Mouse (Mus musculus) heart, embryonic 10.5 days (tissue): Measurements from ENCODE around the gene Poldip3. TPM values are rescaled to one million over a fixed set of nuclear protein-coding genes. Genes with fewer than 3 reads are reported as not detected.

ENCODE experiments used
- DNase-seq: peaks from one replicate; pipeline ENCODE4 v3.0.0-alpha.2; 2017; ENCODE audit warnings: low spot score
- H3K27ac ChIP-seq: fragments of 300-500 bp; sonication (generic); 2 replicates; pipeline ENCODE4 v1.5.1; 2016; ENCODE audit warnings: mild to moderate bottlenecking
- H3K27me3 ChIP-seq: fragments of 300-500 bp; sonication (generic); 2 replicates; pipeline ENCODE4 v1.6.1; 2016; ENCODE audit warnings: mild to moderate bottlenecking; ENCODE audit not compliant: poor library complexity, insufficient read depth, severe bottlenecking
- H3K36me3 ChIP-seq: fragments of 300-500 bp; sonication (generic); 2 replicates; pipeline ENCODE4 v1.6.1; 2016; ENCODE audit warnings: mild to moderate bottlenecking, moderate library complexity
- H3K4me1 ChIP-seq: fragments of 300-500 bp; sonication (generic); 2 replicates; pipeline ENCODE4 v1.6.1; 2016; ENCODE audit warnings: mild to moderate bottlenecking
- H3K4me3 ChIP-seq: fragments of 300-500 bp; sonication (generic); 2 replicates; pipeline ENCODE4 v1.5.1; 2016; ENCODE audit warnings: mild to moderate bottlenecking, moderate library complexity
- H3K9me3 ChIP-seq: fragments of 300-500 bp; sonication (generic); 2 replicates; pipeline ENCODE4 v1.6.1; 2016; ENCODE audit warnings: mild to moderate bottlenecking, moderate library complexity
- WGBS: fragments of 180-500 bp; shearing (Covaris S2); methylation state at CpG from one replicate; pipeline ENCODE4 v1.1.7; 2016; 5-methylcytosine and 5-hydroxymethylcytosine counted together
- polyA plus RNA-seq: library from polyadenylated mRNA; unstranded; fragments of >200 nt; fragmentation: Nextera tagmentation; extraction: Ambion mirVana; gene quantifications from 2 replicates; pipeline ENCODE4 v1.2.1, GENCODE M21; 2016

Poldip3 gene
- 105 and 119 TPM in 2 replicates for polyA plus RNA-seq

DNA sequence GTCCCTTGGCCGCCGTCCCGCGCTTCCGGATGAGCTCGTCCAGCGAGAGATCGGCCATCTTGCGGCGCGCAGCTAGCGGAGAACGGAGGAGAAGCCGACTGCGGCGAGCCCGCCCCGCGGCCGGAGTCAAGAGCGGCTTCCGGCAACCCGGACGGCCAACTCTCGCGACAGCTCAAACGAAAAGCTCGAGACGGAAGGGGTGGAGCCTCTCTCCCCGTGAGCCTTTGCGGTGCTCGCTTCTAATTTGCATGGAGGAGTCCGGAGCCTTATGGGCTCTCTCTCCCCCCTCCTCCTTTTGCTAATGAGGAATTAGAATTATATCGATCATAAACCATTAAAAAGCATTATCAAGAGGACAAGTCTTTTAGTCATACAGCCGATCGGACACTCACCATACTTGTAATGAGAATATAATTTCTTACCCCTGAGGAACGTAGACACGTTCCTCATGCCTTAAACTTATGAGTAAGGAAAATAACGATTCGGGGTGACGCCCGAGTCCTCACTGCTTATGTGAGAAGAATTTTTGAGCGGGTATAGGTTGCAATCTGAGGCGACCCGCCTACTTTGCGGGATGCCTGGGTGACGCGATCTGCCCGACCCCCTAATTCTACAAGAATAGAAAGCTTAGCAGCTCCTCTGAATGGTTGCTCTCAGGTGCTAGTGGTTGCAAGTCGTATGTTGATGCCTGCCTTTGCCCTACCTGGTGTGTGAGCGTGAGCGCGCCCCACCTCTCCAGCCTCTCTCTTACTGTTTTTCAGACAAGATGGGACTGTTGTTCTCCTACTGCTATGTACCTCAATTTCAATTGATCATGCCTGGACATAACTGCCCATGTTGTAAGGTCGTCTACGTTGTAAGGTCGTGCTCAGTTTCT, at the start of gene Poldip3:
Gene Poldip3, minus strand, starts transcription at position 189 of the 877 bp plus-strand sequence.
- Histone ChIP-seq H3K36me3 (peaks cover 44% of the 10 kb centered on the region), H3K9me3 (no peaks in the 10 kb centered on the region), H3K4me3 (peak within 1 kb of the TSS; percentile 94), H3K4me1 (peaks cover 12% of the 10 kb centered on the region; the same call in 1 of the 2 replicates), H3K27me3 (no peaks in the 10 kb centered on the region), H3K27ac (peak within 1 kb of the TSS; percentile 98)
- peak; percentile 97 for DNase-seq
- under 1% methylated on average over 56 of the region's 56 CpGs for WGBS

DNA sequence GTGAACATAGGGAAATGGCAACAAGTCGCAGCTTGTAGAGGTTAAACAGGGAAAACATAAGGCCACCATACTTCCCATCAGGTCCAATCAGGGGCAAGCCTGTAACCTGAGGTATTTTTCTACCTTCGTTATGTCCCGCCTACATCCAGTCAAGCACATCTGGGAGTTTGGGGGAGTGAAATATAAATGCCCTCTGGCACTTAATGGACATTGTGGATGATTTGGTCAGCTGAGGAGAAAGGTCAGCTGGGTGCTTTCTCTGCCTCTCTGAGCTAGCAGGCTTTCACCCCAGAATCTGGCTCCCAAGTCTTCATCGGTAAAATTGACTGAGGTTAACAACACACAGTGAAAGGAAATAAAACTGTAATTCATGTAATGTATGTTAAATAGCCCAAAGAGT, 44.2 kb upstream of the Poldip3 start:
- H3K36me3 ChIP-seq: no peaks in the 10 kb centered on the region
- H3K4me1 ChIP-seq: no peaks in the 10 kb centered on the region
- DNase-seq: no peak
- no peaks in the 10 kb centered on the region for H3K27me3 ChIP-seq
- H3K4me3 ChIP-seq: no peak overlapping the region
- no peaks in the 10 kb centered on the region for H3K9me3 ChIP-seq
- WGBS: 88% methylated on average over 4 of the region's 4 CpGs
- no peak overlapping the region for H3K27ac ChIP-seq

DNA sequence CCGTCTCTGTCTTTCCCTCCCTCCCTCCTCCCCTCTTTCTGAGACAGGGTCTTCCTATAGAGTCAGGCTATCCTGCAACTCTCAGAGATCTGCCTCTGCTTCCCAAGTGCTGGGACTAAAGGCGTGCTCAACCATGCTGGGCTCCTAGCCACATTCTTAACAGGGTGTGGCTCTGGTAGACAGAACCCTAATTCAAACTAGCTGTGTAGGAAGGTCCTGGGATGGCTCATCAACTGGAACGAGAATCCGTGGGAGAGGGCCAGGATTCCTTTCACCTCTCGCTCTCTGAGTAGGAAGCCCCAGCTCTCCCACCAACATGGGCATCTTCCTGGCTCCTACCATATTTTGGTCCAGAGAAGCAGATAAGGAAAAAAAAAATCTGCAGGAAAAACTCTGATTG, 33.2 kb upstream of the Poldip3 start:
- WGBS: 74% methylated on average over 5 of the region's 5 CpGs
- no peaks in the 10 kb centered on the region; the same call in 1 of the 2 replicates for H3K27me3 ChIP-seq
- no peak for DNase-seq
- no peaks in the 10 kb centered on the region for H3K9me3 ChIP-seq
- peaks cover 8% of the 10 kb centered on the region for H3K4me1 ChIP-seq
- H3K4me3 ChIP-seq: no peak overlapping the region
- H3K36me3 ChIP-seq: no peaks in the 10 kb centered on the region
- no peak overlapping the region for H3K27ac ChIP-seq

DNA sequence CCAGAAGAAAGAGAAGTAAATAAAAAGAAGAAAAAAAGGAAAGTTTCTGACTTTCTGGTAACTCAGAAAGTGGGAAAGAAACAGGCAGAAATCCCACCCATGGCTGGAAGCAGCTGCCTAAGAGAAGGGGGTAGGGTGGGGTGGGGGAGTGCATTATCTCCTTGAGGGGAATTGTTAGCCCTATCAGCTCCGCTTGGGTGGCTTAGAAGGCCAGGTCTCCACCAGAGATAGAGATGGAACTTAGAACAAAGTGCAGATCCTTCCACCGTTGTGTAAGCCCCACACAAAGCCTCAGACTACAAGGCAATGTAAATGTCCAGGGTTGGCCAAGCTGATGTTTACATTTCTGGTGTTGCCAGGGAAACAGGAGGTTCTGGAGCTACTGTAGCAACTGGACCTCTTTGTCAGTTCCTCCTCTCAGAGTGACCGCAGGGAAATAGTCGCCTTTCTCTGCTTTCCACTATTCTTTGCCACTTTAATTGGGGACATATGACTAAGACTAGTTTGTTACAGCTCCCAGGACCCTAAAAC, 32.7 kb upstream of the Poldip3 start:
- 42% methylated on average over 4 of the region's 4 CpGs for WGBS
- no peaks in the 10 kb centered on the region; the same call in 1 of the 2 replicates for H3K27me3 ChIP-seq
- no peaks in the 10 kb centered on the region for H3K36me3 ChIP-seq
- no peak overlapping the region for H3K27ac ChIP-seq
- H3K4me3 ChIP-seq: no peak overlapping the region
- H3K4me1 ChIP-seq: peaks cover 8% of the 10 kb centered on the region
- peak; percentile 76 for DNase-seq
- H3K9me3 ChIP-seq: no peaks in the 10 kb centered on the region

DNA sequence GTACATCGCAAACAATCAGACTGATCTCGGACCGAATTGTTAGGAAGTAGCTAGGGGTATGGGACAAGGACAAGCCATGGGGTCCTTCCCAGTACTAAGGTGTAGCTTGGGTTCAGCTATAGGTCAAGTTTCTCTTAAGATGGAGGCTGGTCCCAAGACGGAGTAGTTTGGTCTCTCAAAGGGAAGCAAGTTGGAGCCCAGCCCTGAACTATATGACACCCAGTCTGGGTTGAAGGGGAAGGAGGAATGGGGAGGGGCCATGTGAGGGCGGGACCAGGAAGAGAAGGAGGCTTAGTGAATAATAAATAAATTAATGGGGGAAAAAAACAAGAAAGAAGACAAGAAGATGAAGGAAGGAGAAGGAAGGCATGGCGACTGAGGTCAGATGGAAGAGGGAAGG, 30.8 kb upstream of the Poldip3 start:
- 83% methylated on average over 6 of the region's 6 CpGs for WGBS
- no peaks in the 10 kb centered on the region for H3K9me3 ChIP-seq
- no peak overlapping the region for H3K4me3 ChIP-seq
- H3K36me3 ChIP-seq: no peaks in the 10 kb centered on the region
- H3K4me1 ChIP-seq: peaks cover 8% of the 10 kb centered on the region
- DNase-seq: no peak
- no peak overlapping the region for H3K27ac ChIP-seq
- no peaks in the 10 kb centered on the region; the same call in 1 of the 2 replicates for H3K27me3 ChIP-seq

DNA sequence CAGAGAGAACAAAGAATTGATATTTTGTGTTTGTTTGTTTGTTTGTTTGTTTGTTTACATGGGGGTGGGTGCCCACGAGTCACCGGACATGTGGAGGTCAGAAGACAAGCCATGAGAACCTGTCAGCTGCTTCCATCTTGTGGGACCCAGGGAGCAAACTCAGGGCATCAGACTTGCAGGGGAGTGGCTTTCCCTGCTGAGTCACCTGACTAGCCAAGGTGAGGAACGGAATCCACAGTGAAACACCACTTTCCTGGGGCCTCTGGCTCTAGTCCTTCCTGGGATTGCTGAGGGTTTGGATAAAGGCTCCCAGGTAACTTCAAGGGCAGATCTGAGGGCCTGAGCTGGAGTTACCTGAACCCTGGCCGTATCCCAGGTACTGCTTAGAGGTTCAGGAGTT, 27.5 kb upstream of the Poldip3 start:
- WGBS: 76% methylated on average over 4 of the region's 4 CpGs
- Histone ChIP-seq H3K27ac (no peak overlapping the region), H3K4me3 (no peak overlapping the region), H3K4me1 (peaks cover 19% of the 10 kb centered on the region), H3K27me3 (no peaks in the 10 kb centered on the region), H3K9me3 (no peaks in the 10 kb centered on the region), H3K36me3 (no peaks in the 10 kb centered on the region)
- no peak for DNase-seq

DNA sequence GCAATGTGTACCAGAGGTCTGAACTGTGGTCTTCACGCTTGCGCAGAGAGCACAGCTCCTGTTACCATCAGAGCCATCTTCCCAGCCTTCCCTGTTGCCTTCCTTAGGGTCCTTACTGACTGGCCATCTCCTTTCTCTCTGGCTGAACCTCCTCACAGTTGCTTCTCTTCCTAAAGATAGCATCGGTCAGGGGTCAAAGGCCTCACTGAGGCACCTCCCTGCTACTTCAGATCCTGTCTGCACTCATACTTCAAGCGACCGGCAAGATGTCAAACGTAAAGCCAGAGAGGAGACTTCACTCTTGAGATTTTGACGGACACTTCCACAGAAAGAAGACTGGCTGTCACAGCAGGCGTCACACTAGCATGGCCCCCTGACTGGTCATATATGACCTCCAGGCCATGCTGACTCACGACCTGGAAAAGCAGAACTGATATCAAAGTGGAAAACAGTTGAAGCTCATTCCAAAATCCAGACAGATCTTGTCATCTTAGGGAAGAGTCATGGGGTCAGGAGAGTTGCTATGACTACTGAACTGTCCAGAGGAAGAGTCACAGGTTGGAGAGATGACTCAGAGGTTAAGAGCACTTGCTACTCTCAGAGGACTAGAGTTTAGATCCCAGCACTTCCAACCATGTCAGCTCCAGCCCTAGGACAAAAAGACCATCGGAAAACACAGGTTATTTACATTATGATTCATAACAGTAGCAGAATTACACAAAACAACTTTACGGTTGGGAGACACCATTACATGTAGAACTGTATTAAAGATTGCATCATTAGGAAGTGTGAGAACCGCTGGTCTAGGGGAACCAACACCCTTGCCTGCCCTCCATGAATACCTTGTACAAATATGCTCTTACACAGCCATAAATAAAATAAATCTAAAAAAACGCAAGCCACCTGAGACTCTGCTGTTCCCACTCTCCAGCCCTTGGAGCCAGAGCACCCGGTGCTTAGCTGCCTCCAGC, 25.0 kb upstream of the Poldip3 start:
- Histone ChIP-seq H3K36me3 (no peaks in the 10 kb centered on the region), H3K27me3 (no peaks in the 10 kb centered on the region), H3K4me1 (peaks cover 41% of the 10 kb centered on the region), H3K4me3 (no peak overlapping the region), H3K27ac (no peak overlapping the region), H3K9me3 (no peaks in the 10 kb centered on the region)
- no peak for DNase-seq
- WGBS: 77% methylated on average over 14 of the region's 14 CpGs

DNA sequence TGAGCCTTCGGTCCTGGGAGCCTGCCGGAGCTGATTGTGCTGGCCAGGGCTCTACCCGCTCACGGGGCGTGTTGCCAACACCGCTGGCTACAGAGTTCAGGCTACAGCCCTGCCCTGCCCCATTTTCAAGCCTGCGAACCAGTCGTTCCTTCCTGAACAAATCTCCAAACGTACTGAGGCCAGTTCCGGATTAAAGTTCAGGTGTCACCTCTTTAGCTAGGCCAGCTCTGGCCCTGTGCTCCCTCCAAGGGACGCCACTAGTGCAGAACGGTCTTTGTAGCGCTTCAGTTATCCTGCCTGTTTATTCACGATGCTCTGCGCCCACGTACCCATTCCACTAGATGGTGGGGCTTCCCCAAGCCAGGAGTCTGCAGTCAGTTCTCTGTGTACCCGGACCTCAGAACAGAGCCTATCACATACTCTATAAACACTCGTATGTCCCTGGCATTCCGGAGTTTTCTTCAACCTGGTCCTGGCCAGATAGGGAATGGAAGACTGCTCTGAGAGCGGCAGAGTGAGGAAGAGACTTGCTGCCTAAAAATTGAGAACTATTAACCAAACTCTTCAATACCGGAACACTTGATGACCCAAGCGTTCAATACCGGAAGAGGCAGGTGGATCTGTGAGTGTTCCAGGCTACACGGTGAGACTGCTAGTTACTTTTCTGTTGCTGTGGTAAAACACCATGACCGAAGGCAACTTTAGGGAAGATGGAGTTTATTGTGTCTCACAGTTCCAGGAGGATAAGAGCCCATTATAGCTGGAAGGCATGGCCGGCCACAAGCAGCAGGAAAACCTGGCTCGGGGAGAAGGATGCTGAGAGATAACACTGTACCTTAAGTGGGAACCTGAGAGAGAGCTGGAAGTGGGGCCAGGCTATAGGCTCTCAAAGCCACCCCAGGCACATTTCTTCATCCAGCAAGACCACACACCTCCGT, 23.6 kb upstream of the Poldip3 start, which contains the start of gene Cyb5r3:
Gene Cyb5r3, minus strand, starts transcription at position 101 of the 938 bp plus-strand sequence.
- Histone ChIP-seq H3K27me3 (no peaks in the 10 kb centered on the region), H3K4me3 (peak within 1 kb of the TSS; percentile 97), H3K36me3 (no peaks in the 10 kb centered on the region), H3K4me1 (peaks cover 44% of the 10 kb centered on the region), H3K9me3 (no peaks in the 10 kb centered on the region), H3K27ac (peak within 1 kb of the TSS; percentile 94)
- no peak for DNase-seq
- WGBS: 33% methylated on average over 28 of the region's 28 CpGs

DNA sequence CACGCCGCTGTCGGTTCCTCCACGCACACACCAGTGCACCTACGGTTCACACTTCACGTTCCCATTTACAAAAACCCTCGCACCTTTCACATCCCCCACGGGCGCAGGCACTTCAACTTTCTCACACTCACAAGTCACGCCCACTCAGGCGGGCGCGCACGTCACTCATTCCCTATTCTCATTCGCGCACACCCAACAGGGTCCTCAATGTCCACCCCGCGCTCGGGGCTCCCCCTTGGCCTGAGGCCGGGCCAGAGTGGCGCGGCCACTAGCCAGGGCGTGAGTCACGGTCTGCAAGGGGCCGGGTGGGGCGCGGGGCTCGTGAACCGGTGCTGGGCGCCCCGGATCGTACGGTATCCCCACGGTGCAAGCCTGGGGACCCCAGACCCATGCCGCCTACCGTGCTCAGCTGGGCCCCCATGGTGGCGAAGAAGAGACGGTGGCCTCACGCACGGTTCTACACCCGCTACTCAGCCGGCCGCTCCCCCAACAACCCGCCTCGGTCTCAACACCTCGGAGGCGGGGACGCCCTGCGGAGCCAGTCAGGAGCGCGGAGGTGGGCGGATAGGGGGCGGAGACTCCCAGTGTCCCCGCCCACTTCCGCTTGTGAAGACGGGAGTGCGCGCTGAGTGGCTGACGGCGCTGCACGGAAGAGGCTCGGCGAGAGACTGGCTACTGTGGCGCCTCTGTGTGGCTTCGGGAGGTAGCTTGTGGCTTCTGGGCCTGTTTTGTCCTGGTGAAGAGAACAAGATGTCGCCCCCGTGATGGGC, 22.7 kb upstream of the Poldip3 start:
- peak; percentile 99 for DNase-seq
- Histone ChIP-seq H3K9me3 (no peaks in the 10 kb centered on the region), H3K27ac (peak overlapping the region; percentile 94), H3K36me3 (no peaks in the 10 kb centered on the region), H3K4me3 (peak overlapping the region; percentile 97), H3K4me1 (peaks cover 49% of the 10 kb centered on the region), H3K27me3 (no peaks in the 10 kb centered on the region)
- WGBS: 1% methylated on average over 67 of the region's 67 CpGs

DNA sequence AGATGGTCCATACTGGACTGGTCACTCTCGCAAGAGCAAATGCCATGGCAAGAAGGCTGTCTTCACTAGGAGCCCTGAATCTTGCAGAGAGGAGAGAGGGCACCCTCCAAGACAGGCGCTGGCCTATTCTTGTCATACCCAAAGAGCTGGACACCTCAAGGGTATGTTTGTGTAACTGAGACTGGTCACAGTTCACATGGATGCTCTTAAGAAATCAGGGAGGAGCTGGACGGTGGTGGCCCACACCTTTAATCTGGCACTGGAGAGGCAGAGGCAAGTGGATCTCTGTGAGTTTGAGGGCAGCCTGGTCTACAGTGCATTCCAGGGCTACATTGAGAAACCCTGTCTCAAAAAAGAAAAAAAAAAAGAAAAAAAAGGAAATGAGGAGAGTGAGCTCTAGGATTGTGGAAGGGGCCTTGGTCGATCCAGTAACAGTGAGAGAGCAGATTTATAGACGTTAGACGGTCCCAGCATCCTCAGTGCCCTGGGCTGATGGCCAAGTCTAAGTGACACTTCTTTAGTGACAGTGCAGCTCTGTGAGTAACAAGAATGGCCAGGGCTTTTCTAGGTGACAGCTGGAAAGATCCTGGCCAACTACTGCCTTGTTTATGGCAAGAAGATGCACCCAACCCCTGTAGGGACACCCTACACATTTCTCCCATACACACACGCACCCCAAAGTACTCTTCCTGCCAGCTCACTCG, 21.9 kb upstream of the Poldip3 start:
- no peak for DNase-seq
- peak overlapping the region; percentile 97 for H3K4me3 ChIP-seq
- no peaks in the 10 kb centered on the region for H3K27me3 ChIP-seq
- H3K36me3 ChIP-seq: no peaks in the 10 kb centered on the region
- H3K9me3 ChIP-seq: no peaks in the 10 kb centered on the region
- peak overlapping the region; percentile 94 for H3K27ac ChIP-seq
- H3K4me1 ChIP-seq: peaks cover 55% of the 10 kb centered on the region
- WGBS: 56% methylated on average over 8 of the region's 8 CpGs
